17 mouse cellular contexts compared by ENCODE assay signal in the genomic region with DNA sequence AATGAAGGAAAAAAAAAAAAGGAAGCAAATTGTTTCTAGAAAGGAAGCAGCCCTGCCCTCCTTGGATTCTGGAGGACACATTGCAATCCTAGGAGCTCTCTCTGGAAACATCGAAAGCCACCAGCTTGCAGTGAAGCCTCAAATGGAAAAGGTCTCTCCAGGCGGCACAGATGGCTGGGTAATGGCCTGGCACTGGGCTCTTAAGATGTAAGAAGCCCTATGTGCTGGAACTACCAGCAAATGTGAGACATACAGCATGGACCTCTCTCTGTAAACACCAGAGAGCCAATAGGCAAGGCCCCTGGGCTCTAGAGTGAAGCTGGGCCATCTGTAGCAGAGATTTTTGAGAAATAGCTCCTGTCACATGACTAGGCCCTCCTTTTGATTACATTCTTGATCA. TPM values are rescaled to one million over a fixed set of nuclear protein-coding genes. Genes with fewer than 3 reads are reported as not detected.
"Had no signal": no experiment of that assay in that cellular context is flagged by ENCODE, and none has a peak within 500 bp of the region (broad histone marks: within the 10 kb centered on the region; RNA-seq: fewer than 3 reads in every experiment).

No protein-coding gene starts in this region.

- ATAC-seq: liver, postnatal 0 days; midbrain, embryonic 15.5 days had no signal

- H3K27ac ChIP-seq: limb, embryonic 12.5 days; liver, embryonic 13.5 days; lung, embryonic 15.5 days; midbrain, embryonic 15.5 days; neural tube, embryonic 13.5 days; stomach, embryonic 15.5 days had no signal

- H3K27me3 ChIP-seq: limb, embryonic 12.5 days; liver, embryonic 13.5 days; lung, embryonic 15.5 days; midbrain, embryonic 15.5 days; neural tube, embryonic 13.5 days; stomach, embryonic 15.5 days had no signal

- H3K4me1 ChIP-seq: limb, embryonic 12.5 days; liver, embryonic 13.5 days; lung, embryonic 15.5 days; midbrain, embryonic 15.5 days; neural tube, embryonic 13.5 days; stomach, embryonic 15.5 days had no signal

- DNase-seq: kidney, adult 18-20 months; kidney, postnatal 25 days; layer of hippocampus, postnatal 36 days; liver; liver, embryonic 13.5 days; liver, postnatal 0 days; lung, postnatal 14 days; retina, postnatal 1 day; thymus, adult 2 months; thymus, postnatal 25 days had no signal

- H3K4me3 ChIP-seq: limb, embryonic 12.5 days; liver, embryonic 13.5 days; lung, embryonic 15.5 days; midbrain, embryonic 15.5 days; neural tube, embryonic 13.5 days; stomach, embryonic 15.5 days had no signal

RNA-seq across cellular contexts. Expression of gene Scube2, which starts 24.8 kb away (rescaled TPM):
- total RNA-seq: megakaryocyte progenitor cell, adult 5-6 weeks; monocyte, adult 5-6 weeks had no signal
